ENCODE assay signal across 14 mouse cellular contexts in genomic region chr7:24608561-24608960, GRCm38 (mm10). TPM values are rescaled to one million over a fixed set of nuclear protein-coding genes. Genes with fewer than 3 reads are reported as not detected.
DNase-seq lines count a peak whose midpoint lies in the region; ATAC-seq and TF ChIP-seq lines count a peak whose summit lies in the region.
"Had no signal": no experiment of that assay in that cellular context is flagged by ENCODE, and none has a peak within 500 bp of the region (broad histone marks: within the 10 kb centered on the region; RNA-seq: fewer than 3 reads in every experiment).

No protein-coding gene starts in this region.

- no peaks in the 10 kb centered on the region for H3K9me3 ChIP-seq in heart, embryonic 16.5 days (replicated peaks; ENCODE audit: control insufficient read depth, low read length)
- H3K9me3 ChIP-seq in intestine, embryonic 15.5 days, result no peaks in the 10 kb centered on the region
- H3K9me3 ChIP-seq: lung, embryonic 15.5 days; midbrain, embryonic 13.5 days had no signal

- no peaks in the 10 kb centered on the region for H3K36me3 ChIP-seq in heart, embryonic 16.5 days (ENCODE audit: control insufficient read depth, insufficient read depth)
- 0 out of 2 replicates have a peak, but pooled peaks cover 3% of the 10 kb centered on the region for H3K36me3 ChIP-seq in intestine, embryonic 15.5 days
- H3K36me3 ChIP-seq in splenic B cell, adult 2 months (ENCODE audit: control insufficient read depth, insufficient read depth, low read length, poor library complexity, severe bottlenecking), result no peaks in the 10 kb centered on the region
- H3K36me3 ChIP-seq: lung, embryonic 15.5 days; midbrain, embryonic 13.5 days had no signal

- H3K4me2 ChIP-seq in heart, embryonic 16.5 days (ENCODE audit: low read depth, low read length), result peak overlapping the region; percentile 13; the same call in 1 of the 2 replicates
- H3K4me2 ChIP-seq in intestine, embryonic 15.5 days (replicated peaks), result 0 out of 2 replicates have a peak overlapping the region, but pooled peaks have one; percentile 14
- H3K4me2 ChIP-seq: lung, embryonic 15.5 days; midbrain, embryonic 13.5 days had no signal

- H3K9ac ChIP-seq in heart, embryonic 16.5 days (ENCODE audit: low read length), result no peak overlapping the region; the same call in 1 of the 2 replicates
- no peak overlapping the region for H3K9ac ChIP-seq in intestine, embryonic 15.5 days
- H3K9ac ChIP-seq: lung, embryonic 15.5 days; midbrain, embryonic 13.5 days had no signal

- peaks cover 12% of the 10 kb centered on the region for H3K4me1 ChIP-seq in heart, embryonic 16.5 days (ENCODE audit: control insufficient read depth, insufficient read depth, low read length)
- peaks cover 18% of the 10 kb centered on the region for H3K4me1 ChIP-seq in intestine, embryonic 15.5 days (replicated peaks)
- peaks cover 4% of the 10 kb centered on the region; the same call in 1 of the 2 replicates for H3K4me1 ChIP-seq in cerebellum, adult 2 months (ENCODE audit: control insufficient read depth, insufficient read depth, low read length)

- no peak for TF ChIP-seq CTCF in cerebellum, adult 2 months (IDR thresholded peaks at IDR 0.05; ENCODE audit: borderline replicate concordance, insufficient read depth, low read depth, low read length)

- no peak for TF ChIP-seq POLR2A in cerebellum, adult 2 months (IDR thresholded peaks at IDR 0.05; ENCODE audit: borderline replicate concordance, insufficient read depth, low read length)

- no peak overlapping the region for H3K27ac ChIP-seq in heart, embryonic 16.5 days (ENCODE audit: low read length)
- no peak overlapping the region for H3K27ac ChIP-seq in intestine, embryonic 15.5 days
- H3K27ac ChIP-seq in cerebellum, adult 2 months (ENCODE audit: insufficient read depth, low read length), result no peak overlapping the region
- H3K27ac ChIP-seq: lung, embryonic 15.5 days; midbrain, embryonic 13.5 days had no signal

- ATAC-seq in heart, embryonic 16.5 days (replicated peaks; ENCODE audit: extremely low read depth, insufficient read depth, low FRiP score), result no peak
- no peak for ATAC-seq in intestine, embryonic 15.5 days

- H3K27me3 ChIP-seq in heart, embryonic 16.5 days (ENCODE audit: control insufficient read depth, insufficient read depth, low read length), result peaks cover 31% of the 10 kb centered on the region
- peaks cover 19% of the 10 kb centered on the region for H3K27me3 ChIP-seq in intestine, embryonic 15.5 days (replicated peaks)
- no peaks in the 10 kb centered on the region for H3K27me3 ChIP-seq in splenic B cell, adult 2 months (ENCODE audit: control insufficient read depth, insufficient read depth, low read length, poor library complexity, severe bottlenecking)
- H3K27me3 ChIP-seq in cerebellum, adult 2 months (ENCODE audit: control insufficient read depth, insufficient read depth, low read length), result peaks cover 9% of the 10 kb centered on the region; the same call in 1 of the 2 replicates

- H3K4me3 ChIP-seq in heart, embryonic 16.5 days (ENCODE audit: low read length), result peak overlapping the region; percentile 25; the same call in 1 of the 2 replicates
- no peak overlapping the region for H3K4me3 ChIP-seq in intestine, embryonic 15.5 days (replicated peaks)
- no peak overlapping the region for H3K4me3 ChIP-seq in cerebellum, adult 2 months (replicated peaks; ENCODE audit: insufficient read depth, low read depth, low read length)
- H3K4me3 ChIP-seq: lung, embryonic 15.5 days; midbrain, embryonic 13.5 days had no signal

- 66% methylated on average over 8 of the region's 8 CpGs for WGBS in heart, embryonic 16.5 days
- 79% methylated on average over 8 of the region's 8 CpGs for WGBS in intestine, embryonic 15.5 days
- 84% methylated on average over 8 of the region's 8 CpGs for WGBS in cerebellum, adult 2 months

- no peak for DNase-seq in heart, adult 18-20 months
- DNase-seq in CD4-positive, CD25-positive, alpha-beta regulatory T cell, adult 2 months (ENCODE audit: low read depth, low spot score), result peak; percentile 59
- peak; percentile 46 for DNase-seq in splenic B cell, adult 2 months (ENCODE audit: low read depth, low spot score)
- DNase-seq in ovary, postnatal 14 days (ENCODE audit: low spot score), result no peak
- no peak for DNase-seq in frontal cortex, postnatal 10 days (ENCODE audit: low spot score in 2 of 2)
- DNase-seq in cerebellum, adult 2 months, result no peak
- DNase-seq: right cerebral cortex, postnatal 25 days had no signal

RNA-seq across cellular contexts. Expression of gene Phldb3, which starts 2.0 kb away (rescaled TPM):
- 0.09 and 0.17 TPM in 2 replicates for polyA plus RNA-seq in heart, embryonic 16.5 days (2015; fragmentation: Nextera tagmentation; extraction: Ambion mirVana)
- total RNA-seq in heart, adult 18-20 months (2021), result under 1 TPM; 0.10 to 0.31 TPM
- polyA plus RNA-seq in intestine, embryonic 15.5 days (2015; fragmentation: Nextera tagmentation; extraction: Ambion mirVana), result 0.35 and 0.39 TPM in 2 replicates
- 0.18 TPM in 1 of 2 replicates, not detected in the other for polyA plus RNA-seq in cerebellum, adult 2 months (2012; rRNA removed)
- polyA plus RNA-seq: forebrain, embryonic 11.5 days; midbrain, embryonic 13.5 days had no signal

RNA-seq across cellular contexts. Expression of gene Zfp575, which starts 21.1 kb away (rescaled TPM):
- 0.87 and 0.96 TPM in 2 replicates for polyA plus RNA-seq in heart, embryonic 16.5 days (2015; fragmentation: Nextera tagmentation; extraction: Ambion mirVana)
- under 1 TPM in 1 of 2 experiments, not detected in 1; 0.13 TPM for total RNA-seq in heart, adult 18-20 months (2021)
- polyA plus RNA-seq in intestine, embryonic 15.5 days (2015; fragmentation: Nextera tagmentation; extraction: Ambion mirVana), result 3.2 and 3.6 TPM in 2 replicates
- 1.4 TPM in 2 replicates for polyA plus RNA-seq in cerebellum, adult 2 months (2012; rRNA removed)

RNA-seq across cellular contexts. Expression of gene Ethe1, which starts 21.2 kb away (rescaled TPM):
- 23.5 and 26.1 TPM in 2 replicates for polyA plus RNA-seq in heart, embryonic 16.5 days (2015; fragmentation: Nextera tagmentation; extraction: Ambion mirVana)
- 10 to 100 TPM; 61.2 to 71.1 TPM for total RNA-seq in heart, adult 18-20 months (2021)
- 35.7 and 36.7 TPM in 2 replicates for polyA plus RNA-seq in intestine, embryonic 15.5 days (2015; fragmentation: Nextera tagmentation; extraction: Ambion mirVana)
- 25.7 and 28.0 TPM in 2 replicates for polyA plus RNA-seq in cerebellum, adult 2 months (2012; rRNA removed)

RNA-seq across cellular contexts. Expression of gene Lypd3, which starts 27.8 kb away (rescaled TPM):
- 0.08 TPM in 1 of 2 replicates, not detected in the other for polyA plus RNA-seq in heart, embryonic 16.5 days (2015; fragmentation: Nextera tagmentation; extraction: Ambion mirVana)
- total RNA-seq in heart, adult 18-20 months (2021), result not detected
- 0.44 and 0.64 TPM in 2 replicates for polyA plus RNA-seq in intestine, embryonic 15.5 days (2015; fragmentation: Nextera tagmentation; extraction: Ambion mirVana)
- 0.08 TPM in 1 of 2 replicates, not detected in the other for polyA plus RNA-seq in cerebellum, adult 2 months (2012; rRNA removed)
- total RNA-seq: gastrocnemius, adult 18-20 months; heart, postnatal 14 days had no signal
- polyA plus RNA-seq: midbrain, embryonic 13.5 days had no signal

Comparison
In these comparisons a context has a peak if more than half of its experiments do, and no peak if none do; other contexts are left out.
1. DNase-seq: peak in CD4-positive, CD25-positive, alpha-beta regulatory T cell, adult 2 months (single experiment) and splenic B cell, adult 2 months (single experiment); none in heart, adult 18-20 months (0 of 2), ovary, postnatal 14 days (single experiment), frontal cortex, postnatal 10 days (0 of 2) and cerebellum, adult 2 months (0 of 2).